12 mouse cellular contexts compared by ENCODE assay signal in genomic region chr14:79156526-79157411, GRCm38 (mm10).
DNase-seq lines count a peak whose midpoint lies in the region; ATAC-seq and TF ChIP-seq lines count a peak whose summit lies in the region.
"Had no signal": no experiment of that assay in that cellular context is flagged by ENCODE, and none has a peak within 500 bp of the region (broad histone marks: within the 10 kb centered on the region; RNA-seq: fewer than 3 reads in every experiment).

No protein-coding gene starts in this region.

- intact Hi-C loops in heart, adult 2 months (cut with DNase I) = loop anchor here (5.0 kb wide), 1 partner anchor 116 kb away; no protein-coding TSS in a partner anchor

- H3K4me1 ChIP-seq in heart, adult 2 months (ENCODE audit: control insufficient read depth, insufficient read depth, low read length) = peaks cover 19% of the 10 kb centered on the region
- H3K4me1 ChIP-seq in kidney, postnatal 0 days (replicated peaks; ENCODE audit: insufficient read depth, low read length) = peaks cover 16% of the 10 kb centered on the region
- peaks cover 13% of the 10 kb centered on the region for H3K4me1 ChIP-seq in hindbrain, embryonic 16.5 days (ENCODE audit: control insufficient read depth, insufficient read depth, low read depth, low read length)
- H3K4me1 ChIP-seq: liver, embryonic 13.5 days had no signal

- TF ChIP-seq EP300 in heart, adult 2 months (IDR thresholded peaks at IDR 0.05; ENCODE audit: insufficient read depth, low read depth, low read length) = no peak

- no peak overlapping the region for H3K4me2 ChIP-seq in kidney, postnatal 0 days (ENCODE audit: low read length)
- no peak overlapping the region for H3K4me2 ChIP-seq in hindbrain, embryonic 16.5 days (ENCODE audit: low read length)
- H3K4me2 ChIP-seq: liver, embryonic 13.5 days; midbrain, embryonic 12.5 days had no signal

- no peaks in the 10 kb centered on the region for H3K79me2 ChIP-seq in heart, adult 2 months (replicated peaks; ENCODE audit: control insufficient read depth, insufficient read depth, low read length)

- no peaks in the 10 kb centered on the region for H3K27me3 ChIP-seq in heart, adult 2 months (ENCODE audit: control insufficient read depth, insufficient read depth, low read length)
- no peaks in the 10 kb centered on the region for H3K27me3 ChIP-seq in kidney, postnatal 0 days (ENCODE audit: insufficient read depth, low read length)
- H3K27me3 ChIP-seq in hindbrain, embryonic 16.5 days (replicated peaks; ENCODE audit: control insufficient read depth, insufficient read depth, low read length) = no peaks in the 10 kb centered on the region; the same call in 1 of the 2 replicates
- H3K27me3 ChIP-seq: liver, embryonic 13.5 days; midbrain, embryonic 12.5 days; Patski had no signal

- WGBS in heart, adult 2 months = 57% methylated on average over 10 of the region's 10 CpGs
- 53% methylated on average over 10 of the region's 10 CpGs for WGBS in kidney, postnatal 0 days
- 67% methylated on average over 10 of the region's 10 CpGs for WGBS in hindbrain, embryonic 16.5 days

- no peak for ATAC-seq in kidney, postnatal 0 days (replicated peaks; ENCODE audit: low FRiP score, low read depth)
- peak; percentile 28 for ATAC-seq in hindbrain, embryonic 16.5 days
- ATAC-seq in granulocyte monocyte progenitor cell, adult 5-6 weeks (replicated peaks; ENCODE audit: poor library complexity, severe bottlenecking) = no peak
- ATAC-seq: Patski had no signal

- no peak overlapping the region for H3K4me3 ChIP-seq in heart, adult 2 months
- no peak overlapping the region for H3K4me3 ChIP-seq in kidney, postnatal 0 days (replicated peaks; ENCODE audit: low read depth, low read length)
- H3K4me3 ChIP-seq in hindbrain, embryonic 16.5 days (ENCODE audit: low read length) = no peak overlapping the region
- H3K4me3 ChIP-seq: layer of hippocampus, adult 2 months; liver, embryonic 13.5 days; midbrain, embryonic 12.5 days had no signal

- TF ChIP-seq POLR2A in heart, adult 2 months (IDR thresholded peaks at IDR 0.05; ENCODE audit: insufficient read depth, low read depth, low read length) = no peak

- no peak overlapping the region for H3K9ac ChIP-seq in heart, adult 2 months (ENCODE audit: low read depth, low read length)
- H3K9ac ChIP-seq in kidney, postnatal 0 days (ENCODE audit: low read depth, low read length) = no peak overlapping the region
- H3K9ac ChIP-seq in hindbrain, embryonic 16.5 days (ENCODE audit: low read depth, low read length) = no peak overlapping the region
- H3K9ac ChIP-seq: liver, embryonic 13.5 days; midbrain, embryonic 12.5 days had no signal

- H3K36me3 ChIP-seq in heart, adult 2 months (ENCODE audit: control insufficient read depth, insufficient read depth, low read length) = peaks cover 11% of the 10 kb centered on the region; the same call in 1 of the 2 replicates
- no peaks in the 10 kb centered on the region for H3K36me3 ChIP-seq in kidney, postnatal 0 days (ENCODE audit: insufficient read depth, low read length)
- no peaks in the 10 kb centered on the region for H3K36me3 ChIP-seq in hindbrain, embryonic 16.5 days (ENCODE audit: control insufficient read depth, insufficient read depth, low read length)
- H3K36me3 ChIP-seq: midbrain, embryonic 12.5 days had no signal

- peak overlapping the region; percentile 85 for H3K27ac ChIP-seq in heart, adult 2 months
- 0 out of 2 replicates have a peak overlapping the region, but pooled peaks have one; percentile 36 for H3K27ac ChIP-seq in kidney, postnatal 0 days
- no peak overlapping the region; the same call in 1 of the 2 replicates for H3K27ac ChIP-seq in hindbrain, embryonic 16.5 days (ENCODE audit: low read depth, low read length)
- H3K27ac ChIP-seq: layer of hippocampus, adult 2 months; liver, embryonic 13.5 days; midbrain, embryonic 12.5 days had no signal

- no peak for TF ChIP-seq CTCF in heart, adult 2 months (IDR thresholded peaks at IDR 0.05)
- no peak for TF ChIP-seq CTCF in kidney, postnatal 0 days (IDR thresholded peaks at IDR 0.05; ENCODE audit: low read depth)

- DNase-seq in heart, adult 2 months = peak in 1 of 2 experiments; percentile 31
- DNase-seq in heart, adult 9 months (ENCODE audit: low spot score in 2 of 2) = no peak
- no peak for DNase-seq in kidney, postnatal 0 days (ENCODE audit: low spot score)
- no peak for DNase-seq in kidney, adult 8-10 months
- DNase-seq in cerebellum, adult 8-10 months = peak; percentile 79
- no peak for DNase-seq in frontal cortex, postnatal 36 days (ENCODE audit: low spot score in 2 of 2)
- DNase-seq: liver, embryonic 13.5 days had no signal

- H3K9me3 ChIP-seq in kidney, postnatal 0 days (replicated peaks; ENCODE audit: low read length) = no peaks in the 10 kb centered on the region
- no peaks in the 10 kb centered on the region for H3K9me3 ChIP-seq in hindbrain, embryonic 16.5 days (ENCODE audit: control insufficient read depth, low read length)
- H3K9me3 ChIP-seq: liver, embryonic 13.5 days; midbrain, embryonic 12.5 days had no signal
